14 mouse cellular contexts compared by ENCODE assay signal in the genomic region with DNA sequence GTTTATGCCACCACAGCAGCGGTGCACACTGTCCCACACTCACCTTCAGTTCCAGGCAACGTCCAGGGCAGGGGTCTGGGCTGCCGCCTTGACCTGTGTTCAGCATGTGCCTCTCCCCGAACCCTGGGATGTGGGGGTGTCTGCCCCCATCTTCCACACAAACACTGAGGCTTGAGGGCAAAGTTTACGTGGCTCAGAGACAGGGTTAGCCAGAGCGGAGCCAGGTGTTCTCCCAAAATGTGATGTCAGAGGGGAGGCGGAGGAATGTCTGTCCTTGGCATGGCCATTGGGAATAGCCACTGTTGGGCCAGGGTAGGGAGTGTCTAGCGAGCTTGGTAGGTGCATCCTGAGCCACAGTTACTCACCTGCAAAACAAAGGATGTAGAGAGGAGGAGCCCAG.
"Had no signal": no experiment of that assay in that cellular context is flagged by ENCODE, and none has a peak within 500 bp of the region (broad histone marks: within the 10 kb centered on the region; RNA-seq: fewer than 3 reads in every experiment).

No protein-coding gene starts in this region.

- H3K4me3 ChIP-seq: liver, embryonic 15.5 days; megakaryocyte, embryonic 14.5 days; midbrain, embryonic 13.5 days; midbrain, embryonic 15.5 days; neural tube, embryonic 12.5 days; stomach, embryonic 15.5 days had no signal

- H3K27me3 ChIP-seq: liver, embryonic 15.5 days; midbrain, embryonic 13.5 days; midbrain, embryonic 15.5 days; neural tube, embryonic 12.5 days; stomach, embryonic 15.5 days had no signal

- ATAC-seq: midbrain, embryonic 13.5 days; midbrain, embryonic 15.5 days had no signal

- H3K27ac ChIP-seq: liver, embryonic 15.5 days; midbrain, embryonic 13.5 days; midbrain, embryonic 15.5 days; neural tube, embryonic 12.5 days; stomach, embryonic 15.5 days; stomach, postnatal 0 days had no signal

- H3K9ac ChIP-seq: liver, embryonic 15.5 days; lung, embryonic 14.5 days; midbrain, embryonic 13.5 days; midbrain, embryonic 15.5 days; neural tube, embryonic 12.5 days; stomach, embryonic 15.5 days had no signal

- H3K36me3 ChIP-seq: liver, embryonic 15.5 days; midbrain, embryonic 15.5 days; stomach, embryonic 15.5 days had no signal

- DNase-seq: lung, adult 18-20 months; lung, embryonic 14.5 days; lung, postnatal 10 days; lung, postnatal 4 days; right cerebral cortex, postnatal 14 days; thymus, adult 2 months; thymus, postnatal 36 days had no signal

- H3K9me3 ChIP-seq: liver, embryonic 15.5 days; megakaryocyte, embryonic 14.5 days; midbrain, embryonic 13.5 days; midbrain, embryonic 15.5 days; neural tube, embryonic 12.5 days; stomach, embryonic 15.5 days had no signal
